Mouse (Mus musculus) stomach, adult 2 months (tissue): Measurements from ENCODE around the gene Slc10a1. TPM values are rescaled to one million over a fixed set of nuclear protein-coding genes. Genes with fewer than 3 reads are reported as not detected.

Source experiments
- polyA plus RNA-seq: library from polyadenylated mRNA; depleted of rRNA; stranded (reverse); fragments of >200 nt; gene quantifications from 2 replicates; pipeline ENCODE4 v1.2.3, GENCODE M21; 2012; rRNA removed

Slc10a1 gene
- 0.14 TPM in 1 of 2 replicates, not detected in the other for polyA plus RNA-seq

DNA sequence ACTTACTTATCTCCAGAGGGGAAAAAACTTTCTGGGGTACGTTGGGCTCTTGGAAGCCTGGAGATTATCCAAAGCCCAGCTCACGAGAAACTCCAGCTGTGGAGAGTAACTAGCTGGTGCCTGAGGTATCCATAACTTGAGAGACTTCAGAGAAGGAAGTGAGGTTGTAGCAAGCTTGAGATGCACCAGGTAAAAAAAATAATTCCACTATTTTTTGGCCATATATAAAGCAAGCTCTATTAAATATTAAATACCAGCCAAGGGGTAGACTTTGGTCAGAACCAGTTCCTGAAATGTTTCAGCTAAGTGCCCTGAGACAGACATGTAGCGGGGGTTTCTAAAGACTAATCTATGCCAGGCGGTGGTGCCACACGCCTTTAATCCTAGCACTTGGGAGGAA is at the start of gene Slc10a1:
Slc10a1 (minus strand) TSS at position 101 of the 400 bp plus-strand sequence.

DNA sequence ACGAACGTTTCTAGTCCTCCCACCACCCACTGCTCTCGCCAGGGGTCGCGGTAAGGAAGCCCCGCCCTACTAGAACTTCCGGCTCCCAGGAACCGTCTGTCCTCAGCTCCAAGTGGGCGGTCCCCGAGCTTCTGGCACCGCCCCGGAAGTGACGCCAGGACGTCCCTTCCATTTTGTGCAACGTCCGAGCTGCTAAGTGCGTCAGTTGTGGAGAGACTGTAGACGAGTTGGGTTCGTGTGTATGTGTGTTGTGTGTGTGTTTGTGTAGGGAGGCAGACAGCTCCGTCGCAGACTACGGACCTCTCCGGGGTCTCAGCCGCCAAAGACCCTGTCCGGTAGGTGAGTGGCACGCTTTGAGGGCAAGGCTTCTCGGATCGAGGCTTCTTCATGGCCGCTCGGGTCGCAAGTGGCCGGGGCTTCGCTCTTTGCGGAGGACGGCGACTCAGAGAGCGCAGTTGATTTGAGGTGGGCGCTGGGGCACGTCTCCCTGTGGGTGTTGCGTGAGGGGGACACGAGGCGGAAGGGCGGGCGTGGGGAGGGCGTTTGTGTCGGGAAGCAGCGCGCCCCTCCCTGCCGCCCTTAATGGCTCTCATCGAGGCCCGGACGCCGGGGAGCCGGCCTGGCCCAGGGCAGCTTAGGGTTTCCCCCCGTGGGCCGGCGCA is 23.0 kb downstream of the Slc10a1 start, which contains the start of gene Srsf5:
Srsf5 (plus strand) TSS at position 171 of the 662 bp plus-strand sequence.

Other genes starting within 250 kb of the Slc10a1 start
- not detected in 2 replicates for gene Ccdc177, start 208.0 kb downstream of the Slc10a1 start, polyA plus RNA-seq
- 14.9 and 23.3 TPM in 2 replicates for gene Susd6, start 178.2 kb downstream of the Slc10a1 start, polyA plus RNA-seq
- 47.7 and 58.8 TPM in 2 replicates for gene Srsf5, start 23.2 kb downstream of the Slc10a1 start, polyA plus RNA-seq
- 6.8 and 9.3 TPM in 2 replicates for gene Smoc1, start 58.1 kb upstream of the Slc10a1 start, polyA plus RNA-seq